Mouse (Mus musculus) forebrain, embryonic 13.5 days (tissue): ENCODE measurements around the gene Timm8a2. TPM values are rescaled to one million over a fixed set of nuclear protein-coding genes. Genes with fewer than 3 reads are reported as not detected.

Experiments
- ATAC-seq: fragments of 200-750 bp; cut with Nextera tagmentation; 2 replicates; pipeline ENCODE4 v1.8.0; 2017
- H3K27ac ChIP-seq: fragments of 300-500 bp; sonication (generic); 2 replicates; pipeline ENCODE4 v1.5.1; 2015; ENCODE audit warnings: inconsistent platforms, mild to moderate bottlenecking, moderate library complexity
- H3K27me3 ChIP-seq: fragments of 300-500 bp; sonication (generic); 2 replicates; pipeline ENCODE4 v1.6.1; 2015; ENCODE audit warnings: mild to moderate bottlenecking, inconsistent platforms
- H3K36me3 ChIP-seq: fragments of 300-500 bp; sonication (generic); 2 replicates; pipeline ENCODE4 v1.6.1; 2015; ENCODE audit warnings: mild to moderate bottlenecking, inconsistent platforms; ENCODE audit not compliant: poor library complexity, severe bottlenecking
- H3K4me1 ChIP-seq: fragments of 300-500 bp; sonication (generic); 2 replicates; pipeline ENCODE4 v1.6.1; 2015; ENCODE audit warnings: inconsistent platforms
- H3K4me2 ChIP-seq: fragments of 300-500 bp; sonication (generic); 2 replicates; pipeline ENCODE4 v1.6.1; 2015; ENCODE audit warnings: inconsistent platforms, mild to moderate bottlenecking, moderate library complexity
- H3K4me3 ChIP-seq: fragments of 300-500 bp; sonication (generic); 2 replicates; pipeline ENCODE4 v1.5.1; 2015; ENCODE audit warnings: mild to moderate bottlenecking, inconsistent platforms
- H3K9ac ChIP-seq: fragments of 300-500 bp; sonication (generic); 2 replicates; pipeline ENCODE4 v1.6.1; 2015; ENCODE audit warnings: mild to moderate bottlenecking, inconsistent platforms
- H3K9me3 ChIP-seq: fragments of 300-500 bp; sonication (generic); replicated peaks from 2 replicates; pipeline ENCODE4 v1.6.1; 2016; ENCODE audit warnings: inconsistent platforms
- WGBS: fragments of 180-500 bp; shearing (Covaris S2); methylation state at CpG from one replicate; pipeline ENCODE4 v1.1.7; 2015; 5-methylcytosine and 5-hydroxymethylcytosine counted together
- polyA plus RNA-seq: library from polyadenylated mRNA; unstranded; fragments of >200 nt; fragmentation: Nextera tagmentation; extraction: Ambion mirVana; gene quantifications from 2 replicates; pipeline ENCODE4 v1.2.1, GENCODE M21; 2015

Gene Timm8a2
- polyA plus RNA-seq, 1 experiment from 2014 or later, result not detected

- 88% methylated on average over 7 of the region's 7 CpGs for WGBS
These were observed 49.0 kb downstream of the Timm8a2 start for GRCm38 (mm10) chr14:122083499-122083898.

GRCm38 (mm10) chr14:122087956-122088355 lies 53.5 kb downstream of the Timm8a2 start:
- no peaks in the 10 kb centered on the region for H3K36me3 ChIP-seq
- no peak overlapping the region for H3K4me2 ChIP-seq
- H3K9me3 ChIP-seq, result no peaks in the 10 kb centered on the region
- H3K4me3 ChIP-seq, result no peak overlapping the region
- no peak for ATAC-seq
- H3K4me1 ChIP-seq, result no peaks in the 10 kb centered on the region
- H3K27me3 ChIP-seq, result no peaks in the 10 kb centered on the region
- H3K27ac ChIP-seq, result no peak overlapping the region
- no peak overlapping the region for H3K9ac ChIP-seq
- 88% methylated on average over 5 of the region's 5 CpGs for whole genome bisulfite sequencing

More at GRCm38 (mm10) chr14:122083499-122083898, 49.0 kb downstream of the Timm8a2 start:
- Histone ChIP-seq H3K4me2 (no peak overlapping the region), H3K36me3 (no peaks in the 10 kb centered on the region), H3K27me3 (no peaks in the 10 kb centered on the region), H3K4me1 (no peaks in the 10 kb centered on the region), H3K9ac (no peak overlapping the region), H3K9me3 (no peaks in the 10 kb centered on the region), H3K4me3 (no peak overlapping the region), H3K27ac (no peak overlapping the region)
- no peak for ATAC-seq

Other genes with a start within 250 kb of the Timm8a2 start
- 4.2 and 5.2 TPM in 2 replicates for gene Dock9, start 236.8 kb upstream of the Timm8a2 start, polyA plus RNA-seq
- gene Ubac2, start 156.1 kb upstream of the Timm8a2 start, polyA plus RNA-seq, result 56.4 and 63.6 TPM in 2 replicates
- gene Gpr18, start 118.9 kb upstream of the Timm8a2 start, polyA plus RNA-seq, result 0.14 and 0.23 TPM in 2 replicates
- gene Gpr183, start 69.5 kb upstream of the Timm8a2 start, polyA plus RNA-seq, result 1.3 and 1.5 TPM in 2 replicates
- gene Tm9sf2, start 72.4 kb downstream of the Timm8a2 start, polyA plus RNA-seq, result 103 and 112 TPM in 2 replicates
- 21.0 and 22.9 TPM in 2 replicates for gene Clybl, start 147.0 kb downstream of the Timm8a2 start, polyA plus RNA-seq